Mouse (Mus musculus) heart, postnatal 0 days (tissue): ENCODE data around the gene Flt3l. TPM values are rescaled to one million over a fixed set of nuclear protein-coding genes. Genes with fewer than 3 reads are reported as not detected.
"Not testable (repeated sequence)": the region's sequence is repeated elsewhere in the genome, so short reads cannot be mapped to it uniquely, and the experiment has no call there.

Source experiments
- ATAC-seq: fragments of 200-750 bp; cut with Nextera tagmentation; 2 replicates; pipeline ENCODE4 v1.8.0; 2017; ENCODE audit warnings: low read depth, moderate number of reproducible peaks, moderate library complexity; ENCODE audit not compliant: insufficient read depth
- DNase-seq: peaks from one replicate; pipeline ENCODE4 v3.0.0-alpha.2; 2016; ENCODE audit warnings: low spot score
- H3K27ac ChIP-seq: fragments of 300-500 bp; sonication (generic); 2 replicates; pipeline ENCODE4 v1.5.1; 2014; ENCODE audit warnings: low read depth, mild to moderate bottlenecking
- H3K27me3 ChIP-seq: fragments of 300-500 bp; sonication (generic); 2 replicates; pipeline ENCODE4 v1.6.1; 2014; ENCODE audit warnings: low read length, mixed read lengths; ENCODE audit not compliant: control insufficient read depth, insufficient read depth
- H3K36me3 ChIP-seq: fragments of 300-500 bp; sonication (generic); replicated peaks from 2 replicates; pipeline ENCODE4 v1.6.1; 2014; ENCODE audit warnings: low read length, mixed read lengths; ENCODE audit not compliant: control insufficient read depth, insufficient read depth
- H3K4me1 ChIP-seq: fragments of 300-500 bp; sonication (generic); 2 replicates; pipeline ENCODE4 v1.6.1; 2014; ENCODE audit warnings: antibody characterized with exemption; ENCODE audit not compliant: control insufficient read depth, insufficient read depth
- H3K4me2 ChIP-seq: fragments of 300-500 bp; sonication (generic); 2 replicates; pipeline ENCODE4 v1.6.1; 2014; ENCODE audit warnings: low read depth, mild to moderate bottlenecking, low read length, moderate library complexity
- H3K4me3 ChIP-seq: fragments of 300-500 bp; sonication (generic); 2 replicates; pipeline ENCODE4 v1.5.1; 2014; ENCODE audit warnings: low read depth, low read length
- H3K9ac ChIP-seq: fragments of 300-500 bp; sonication (generic); replicated peaks from 2 replicates; pipeline ENCODE4 v1.6.1; 2014; ENCODE audit warnings: low read depth, low read length, mixed read lengths
- H3K9me3 ChIP-seq: fragments of 300-500 bp; sonication (generic); replicated peaks from 2 replicates; pipeline ENCODE4 v1.6.1; 2016; ENCODE audit warnings: low read length; ENCODE audit not compliant: control insufficient read depth
- CTCF ChIP-seq: IDR thresholded peaks from 2 replicates; pipeline ENCODE4 v1.5.1; 2016; ENCODE audit warnings: antibody characterized with exemption, control low read depth, low read depth
- EP300 ChIP-seq: IDR thresholded peaks from 2 replicates; pipeline ENCODE4 v1.6.1; 2016; ENCODE audit warnings: antibody characterized with exemption, low read depth
- WGBS: fragments of 180-500 bp; shearing (Covaris S2); extraction: QIAGEN DNeasy Blood & Tissue Kit; methylation state at CpG from one replicate; pipeline ENCODE4 v1.1.7; 2014; 5-methylcytosine and 5-hydroxymethylcytosine counted together
- polyA plus RNA-seq: library from polyadenylated mRNA; unstranded; fragments of >200 nt; fragmentation: Nextera tagmentation; extraction: Ambion mirVana; gene quantifications from 2 replicates; pipeline ENCODE4 v1.2.1, GENCODE M21; 2015
- total RNA-seq: library from RNA; depleted of rRNA; stranded (reverse); fragments of >200 nt; gene quantifications from 2 replicates; pipeline ENCODE4 v1.2.3, GENCODE M21; 2014; ENCODE audit warnings: low replicate concordance

The Flt3l gene
- total and polyA plus RNA-seq, 2 experiments from 2014 or later = 1.8 to 23.3 TPM

DNA sequence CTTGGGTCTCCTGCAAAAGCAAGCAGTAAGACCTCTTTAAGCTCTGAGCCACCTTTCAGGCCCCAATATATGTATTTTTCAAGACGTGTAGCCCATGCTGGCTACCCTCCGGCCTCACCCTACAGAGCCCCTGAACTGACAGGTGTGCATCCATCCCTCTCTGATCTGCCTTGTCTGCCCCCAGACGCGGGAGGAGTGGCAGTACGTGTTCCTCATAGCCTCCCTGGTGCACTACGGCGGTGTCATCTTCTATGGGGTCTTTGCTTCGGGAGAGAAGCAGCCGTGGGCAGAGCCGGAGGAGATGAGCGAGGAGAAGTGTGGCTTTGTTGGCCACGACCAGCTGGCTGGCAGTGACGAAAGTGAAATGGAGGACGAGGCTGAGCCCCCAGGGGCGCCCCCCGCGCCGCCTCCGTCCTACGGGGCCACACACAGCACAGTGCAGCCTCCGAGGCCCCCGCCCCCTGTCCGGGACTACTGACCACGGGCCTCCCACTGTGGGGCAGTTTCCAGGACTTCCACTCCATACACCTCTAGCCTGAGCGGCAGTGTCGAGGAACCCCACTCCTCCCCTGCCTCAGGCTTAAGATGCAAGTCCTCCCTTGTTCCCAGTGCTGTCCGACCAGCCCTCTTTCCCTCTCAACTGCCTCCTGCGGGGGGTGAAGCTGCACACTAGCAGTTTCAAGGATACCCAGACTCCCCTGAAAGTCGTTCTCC lies 38.5 kb upstream of the Flt3l start:
- Histone ChIP-seq H3K27ac (no peak overlapping the region), H3K36me3 (no peaks in the 10 kb centered on the region), H3K4me1 (no peaks in the 10 kb centered on the region), H3K27me3 (peaks cover 68% of the 10 kb centered on the region), H3K4me2 (no peak overlapping the region), H3K9me3 (peaks cover 19% of the 10 kb centered on the region), H3K9ac (no peak overlapping the region), H3K4me3 (peak overlapping the region; percentile 16; the same call in 1 of the 2 replicates)
- 6% methylated on average over 27 of the region's 29 CpGs for WGBS
- ATAC-seq = no peak
- TF ChIP-seq CTCF (no peak), EP300 (no peak)
- no peak for DNase-seq

DNA sequence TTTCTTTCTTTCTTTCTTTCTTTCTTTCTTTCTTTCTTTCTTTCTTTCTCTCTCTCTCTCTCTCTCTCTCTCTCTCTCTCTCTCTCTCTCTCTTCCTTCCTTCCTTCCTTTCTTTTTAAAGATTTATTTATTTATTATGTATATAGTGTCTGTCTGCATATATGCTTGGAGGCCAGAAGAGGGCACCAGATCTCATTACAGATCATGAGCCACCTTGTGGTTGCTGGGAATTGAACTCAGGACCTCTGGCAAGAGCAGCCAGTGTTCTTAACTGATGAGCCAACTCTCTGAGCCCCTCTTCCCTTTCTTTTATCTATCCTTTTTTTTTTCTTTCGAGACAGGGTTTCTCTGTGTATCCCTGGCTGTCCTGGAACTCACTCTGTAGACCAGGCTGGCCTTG lies 37.5 kb upstream of the Flt3l start:
- 43% methylated on average over 1 of the region's 1 CpGs for WGBS
- H3K4me1 ChIP-seq, H3K27ac ChIP-seq, H3K9ac ChIP-seq, DNase-seq, ATAC-seq, H3K36me3 ChIP-seq, H3K4me2 ChIP-seq, H3K4me3 ChIP-seq: not testable (repeated sequence)
- H3K9me3 ChIP-seq = peaks cover 28% of the 10 kb centered on the region
- peak; percentile 43 for TF ChIP-seq CTCF
- peaks cover 68% of the 10 kb centered on the region for H3K27me3 ChIP-seq

GRCm38 (mm10) chr7:45172974-45173373 lies 36.7 kb upstream of the Flt3l start:
- TF ChIP-seq EP300 (no peak), CTCF (no peak)
- ATAC-seq = no peak
- H3K36me3 ChIP-seq = 0 out of 2 replicates have a peak, but pooled peaks cover 3% of the 10 kb centered on the region
- H3K4me3 ChIP-seq = no peak overlapping the region
- H3K4me1 ChIP-seq = no peaks in the 10 kb centered on the region
- peaks cover 68% of the 10 kb centered on the region for H3K27me3 ChIP-seq
- H3K4me2 ChIP-seq = no peak overlapping the region
- H3K9ac ChIP-seq = no peak overlapping the region
- H3K27ac ChIP-seq = no peak overlapping the region
- WGBS = 56% methylated on average over 7 of the region's 7 CpGs
- DNase-seq = no peak
- peaks cover 32% of the 10 kb centered on the region for H3K9me3 ChIP-seq

DNA sequence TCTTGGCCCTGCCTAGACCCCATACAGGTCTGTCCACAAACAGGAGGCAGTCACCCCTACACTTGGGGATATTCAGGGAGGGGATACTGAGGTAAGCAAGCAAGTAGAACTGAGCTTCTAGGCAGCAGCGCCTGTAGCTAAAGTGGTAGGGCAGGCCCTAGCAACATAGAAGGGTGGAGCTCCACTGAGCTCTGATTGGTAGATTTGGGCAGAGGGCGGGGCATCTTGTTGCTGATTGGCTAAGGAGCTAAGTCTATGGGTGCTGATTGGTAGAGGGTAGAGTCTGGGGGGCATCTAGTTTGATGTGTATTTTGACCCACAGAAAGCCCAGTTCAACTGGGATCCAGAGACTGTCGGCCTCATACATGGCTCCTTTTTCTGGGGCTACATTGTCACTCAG lies 33.3 kb upstream of the Flt3l start:
- Histone ChIP-seq H3K36me3 (0 out of 2 replicates have a peak, but pooled peaks cover 3% of the 10 kb centered on the region), H3K27me3 (peaks cover 65% of the 10 kb centered on the region), H3K4me3 (peak overlapping the region; percentile 8), H3K4me1 (0 out of 2 replicates have a peak, but pooled peaks cover 6% of the 10 kb centered on the region), H3K4me2 (no peak overlapping the region), H3K9me3 (peaks cover 32% of the 10 kb centered on the region), H3K27ac (no peak overlapping the region), H3K9ac (no peak overlapping the region)
- DNase-seq (no peak), ATAC-seq (no peak)
- no peak for TF ChIP-seq CTCF
- no peak for TF ChIP-seq EP300
- 83% methylated on average over 3 of the region's 3 CpGs for WGBS

DNA sequence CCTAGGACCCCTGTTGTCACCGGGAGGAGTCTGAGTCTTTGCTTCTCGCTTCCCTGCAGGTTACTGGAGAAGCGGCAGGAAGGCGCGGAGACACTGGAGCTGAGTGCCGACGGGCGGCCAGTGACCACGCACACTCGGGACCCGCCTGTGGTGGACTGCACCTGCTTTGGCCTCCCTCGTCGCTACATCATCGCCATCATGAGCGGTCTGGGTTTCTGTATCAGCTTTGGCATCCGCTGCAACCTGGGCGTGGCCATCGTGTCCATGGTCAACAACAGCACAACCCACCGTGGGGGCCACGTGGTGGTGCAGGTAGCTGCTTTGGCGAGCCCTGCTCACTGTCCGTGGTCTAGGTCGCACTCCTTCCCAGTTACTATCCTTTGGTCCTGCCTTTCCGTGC lies 32.4 kb upstream of the Flt3l start:
- 7% methylated on average over 24 of the region's 24 CpGs for WGBS
- Histone ChIP-seq H3K4me3 (0 out of 2 replicates have a peak overlapping the region, but pooled peaks have one; percentile 11), H3K9ac (no peak overlapping the region), H3K4me1 (0 out of 2 replicates have a peak, but pooled peaks cover 6% of the 10 kb centered on the region), H3K4me2 (no peak overlapping the region), H3K36me3 (0 out of 2 replicates have a peak, but pooled peaks cover 3% of the 10 kb centered on the region), H3K27ac (no peak overlapping the region), H3K9me3 (peaks cover 32% of the 10 kb centered on the region), H3K27me3 (peaks cover 67% of the 10 kb centered on the region)
- ATAC-seq = no peak
- TF ChIP-seq CTCF (no peak), EP300 (no peak)
- DNase-seq = no peak
